Mouse (Mus musculus) liver, postnatal 0 days (tissue): Measurements from ENCODE around the gene Zdhhc18.

ENCODE experiments used
- CTCF ChIP-seq: sonication (generic); IDR thresholded peaks from 2 replicates; pipeline ENCODE4 v1.5.1; 2016; ENCODE audit warnings: antibody characterized with exemption, low read depth
- EP300 ChIP-seq: IDR thresholded peaks from 2 replicates; pipeline ENCODE4 v1.6.1; 2016; ENCODE audit warnings: antibody characterized with exemption, low read depth, mild to moderate bottlenecking

- no peak for TF ChIP-seq CTCF
- no peak for TF ChIP-seq EP300
Measured at GRCm38 (mm10) chr4:133666199-133666598, 16.2 kb upstream of the Zdhhc18 start.
